Mouse (Mus musculus) telencephalon, adult 2 months (tissue): ENCODE measurements around the gene Ttc23.

ENCODE experiments used
- DNase-seq: peaks from one replicate; pipeline ENCODE4 v3.0.0-alpha.2; 2011; ENCODE audit warnings: low read depth, low spot score

The Ttc23 gene

DNA sequence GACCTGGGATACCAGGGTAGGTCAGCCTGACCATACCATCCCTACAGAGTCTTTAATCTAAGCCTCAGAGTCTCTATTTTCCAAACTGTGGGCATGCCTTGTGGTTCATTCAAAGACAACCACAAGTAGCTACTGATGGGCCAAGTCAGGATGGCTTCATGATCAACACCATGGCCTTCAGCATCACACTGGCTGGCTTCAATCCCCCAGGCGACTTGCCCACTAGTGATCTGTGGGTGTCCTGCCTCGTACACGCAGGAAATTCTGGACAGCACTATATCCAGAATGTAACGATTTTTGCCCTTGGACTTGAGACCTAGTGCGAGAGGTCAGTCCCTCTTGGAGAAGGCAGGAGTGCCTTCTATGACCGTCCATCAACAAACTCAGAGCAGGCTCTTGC, 153.3 kb downstream of the Ttc23 start:
- no peak for DNase-seq

DNA sequence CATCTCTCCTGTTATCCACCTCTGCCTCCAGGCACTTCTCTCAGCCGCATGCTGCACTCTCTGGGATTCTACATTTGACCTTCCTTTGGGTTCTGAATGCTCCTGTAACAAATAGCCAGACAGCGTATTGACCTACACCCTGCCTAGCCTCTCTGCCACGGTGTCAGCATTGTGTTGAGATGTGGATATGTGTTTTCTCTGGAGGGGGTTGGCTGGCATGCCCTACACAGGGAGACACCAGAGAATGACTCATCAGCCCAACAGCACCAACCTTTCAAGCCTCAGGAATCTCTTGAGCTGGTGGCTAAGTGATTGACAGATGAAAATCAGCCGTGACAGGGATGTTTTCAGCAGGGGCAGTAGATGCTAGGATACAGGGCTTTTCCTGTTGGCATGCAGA, 153.8 kb downstream of the Ttc23 start:
- no peak for DNase-seq

DNA sequence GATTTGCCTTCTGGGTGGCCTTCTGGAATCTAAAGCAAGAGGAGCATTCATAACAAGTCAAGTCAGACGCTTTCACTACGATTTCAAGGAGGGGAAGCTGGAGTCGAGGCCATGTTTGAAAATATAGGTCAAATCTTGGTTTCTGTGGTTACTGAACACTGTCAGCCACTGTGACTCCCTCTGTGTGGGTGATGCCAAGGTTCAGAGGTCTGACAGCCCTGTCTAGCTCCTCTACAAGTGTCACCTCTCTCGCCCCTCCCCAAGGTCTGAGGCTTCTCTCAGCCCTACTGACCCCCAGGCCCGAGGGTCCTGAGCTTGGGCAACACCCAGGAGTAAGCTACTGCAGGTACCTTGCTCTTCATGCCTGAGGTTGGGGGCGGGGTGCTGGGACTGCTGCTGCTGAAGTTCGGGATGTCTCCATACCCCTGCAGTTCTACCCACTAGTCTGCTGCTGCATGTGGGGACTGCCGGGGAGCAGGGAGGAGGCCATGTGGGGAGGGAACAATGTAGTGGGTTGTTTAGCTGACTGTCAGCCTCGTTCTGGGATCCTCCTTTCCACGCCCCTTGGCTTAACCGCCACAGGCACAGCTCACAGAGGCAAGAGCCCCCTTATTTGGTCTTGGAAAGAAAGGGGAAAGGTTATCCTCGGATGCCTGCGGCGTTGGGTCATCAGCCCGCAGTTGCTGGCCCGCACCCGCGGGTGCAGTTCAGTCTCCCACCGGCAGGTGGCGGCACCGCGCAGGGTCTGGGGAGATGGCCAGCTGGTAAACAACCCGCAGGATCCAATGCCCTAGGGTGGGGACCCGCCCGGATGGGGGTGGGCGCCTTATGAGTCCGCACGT, 156.0 kb downstream of the Ttc23 start:
- no peak for DNase-seq

DNA sequence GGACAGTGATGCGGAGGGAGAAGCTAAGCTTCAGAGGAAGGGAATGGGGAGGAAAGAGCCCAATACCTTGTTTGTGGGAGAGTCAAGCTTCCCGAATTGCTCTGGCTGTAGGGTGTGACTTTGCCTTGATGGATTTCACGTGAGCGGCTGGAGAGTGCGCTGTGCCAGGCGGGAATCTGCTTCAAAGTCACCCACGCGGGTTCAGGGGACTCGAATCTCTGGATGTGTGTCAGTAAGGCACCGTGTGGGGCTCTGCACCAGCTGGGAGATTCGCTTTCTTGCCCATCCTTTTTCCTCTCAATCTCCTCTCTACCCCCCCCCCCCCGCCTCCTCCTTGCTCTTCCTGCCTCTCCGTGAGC, 156.6 kb downstream of the Ttc23 start:
- no peak for DNase-seq
